Mouse (Mus musculus): ENCODE data around the gene Itih1.

- TF ChIP-seq POLR2A (IDR thresholded peaks at IDR 0.05; ENCODE audit: insufficient read depth, low read length) (no peak), CTCF (IDR thresholded peaks at IDR 0.05; ENCODE audit: low read depth, low read length) (peak; percentile 52)
Measured at GRCm38 (mm10) chr14:30943860-30944674, 978 bp upstream of the Itih1 start.

All from ES-Bruce4 (cell line).